Mouse (Mus musculus) left cerebral cortex, postnatal 4 days (tissue): ENCODE measurements around the gene Zmym3. TPM values are rescaled to one million over a fixed set of nuclear protein-coding genes. Genes with fewer than 3 reads are reported as not detected.
A peak's percentile ranks its signal among the peaks of the same experiment; 100 is the strongest.

ENCODE experiments used
- DNase-seq: peaks from one replicate; pipeline ENCODE4 v3.0.0-alpha.2; 2022
- intact Hi-C: fragments of 180-260 bp; cut with DNase I; formaldehyde crosslinking; loops from one replicate; pipeline ENCODE4 v1.15.1; 2025
- total RNA-seq, 2 experiments: library from RNA; stranded (reverse); gene quantifications; 2 replicates each; pipeline ENCODE4 v1.2.3; 2021

Gene Zmym3
- total RNA-seq, result 100 to 1,000 TPM; 195 to 217 TPM

DNA sequence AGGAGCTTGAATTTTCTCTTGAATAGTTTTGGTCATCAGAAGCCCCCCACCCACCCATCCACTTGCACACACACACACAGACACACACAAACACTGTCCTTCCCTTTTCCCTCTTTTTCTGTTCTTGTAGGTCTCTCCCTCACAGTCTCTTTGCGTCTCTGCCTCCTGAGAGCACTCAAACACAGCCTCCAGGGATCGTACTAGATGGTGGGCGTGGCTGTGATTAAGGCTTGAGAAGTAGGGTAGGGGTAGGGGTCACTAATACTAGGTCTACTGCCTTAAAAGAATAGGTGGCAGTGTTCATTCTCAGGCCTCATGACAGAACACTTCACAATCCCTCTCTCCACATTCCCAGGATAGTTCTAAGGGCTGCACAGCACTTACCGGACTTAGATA lies at the start of gene Zmym3:
Gene Zmym3, minus strand, starts transcription at position 150 of the 396 bp plus-strand sequence.
- DNase-seq, result no peak
- intact Hi-C loops, result no loop called here

GRCm38 (mm10) chrX:101451591-101451990 lies 30.9 kb upstream of the Zmym3 start:
- DNase-seq, result no peak
- intact Hi-C loops, result no loop called here

GRCm38 (mm10) chrX:101451147-101451546 lies 30.5 kb upstream of the Zmym3 start:
- intact Hi-C loops, result no loop called here
- DNase-seq, result no peak

DNA sequence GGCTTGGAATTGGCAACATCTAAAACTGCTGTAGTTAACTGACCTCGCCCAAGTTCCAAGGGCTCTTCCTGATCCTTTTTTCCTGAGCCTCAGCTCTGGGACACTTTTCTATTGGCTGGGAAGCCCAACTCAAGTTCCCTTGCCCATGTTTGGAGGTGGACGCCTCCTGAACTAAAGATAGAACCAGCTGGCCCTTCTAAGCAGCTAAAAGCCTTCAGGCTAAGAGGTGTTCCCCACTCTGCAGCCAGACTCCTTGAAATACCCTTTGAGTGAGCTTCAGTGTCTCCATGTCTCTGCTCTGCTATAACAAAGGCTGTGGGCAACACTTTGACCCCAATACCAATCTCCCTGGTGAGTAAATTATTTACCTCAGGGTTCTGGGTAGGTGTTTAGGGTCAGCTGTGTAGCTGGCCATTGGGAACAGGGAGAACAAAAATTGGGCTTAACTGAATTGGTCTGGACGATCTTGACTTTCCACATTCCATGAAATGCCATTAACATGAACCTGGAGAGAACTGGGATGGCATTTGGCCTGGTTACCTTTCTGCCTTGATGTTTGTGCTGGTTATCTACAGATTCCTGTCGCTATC lies 28.3 kb upstream of the Zmym3 start, which contains the start of gene Itgb1bp2:
Gene Itgb1bp2, plus strand, starts transcription at position 203 of the 590 bp plus-strand sequence.
- intact Hi-C loops, result loop anchor here (10.0 kb wide), 1 partner anchor 106 kb away; no protein-coding TSS in a partner anchor
- DNase-seq, result no peak

- intact Hi-C loops, result no loop called here
- DNase-seq, result peak; percentile 6
Measured at GRCm38 (mm10) chrX:101429976-101430375, 9.3 kb upstream of the Zmym3 start.

DNA sequence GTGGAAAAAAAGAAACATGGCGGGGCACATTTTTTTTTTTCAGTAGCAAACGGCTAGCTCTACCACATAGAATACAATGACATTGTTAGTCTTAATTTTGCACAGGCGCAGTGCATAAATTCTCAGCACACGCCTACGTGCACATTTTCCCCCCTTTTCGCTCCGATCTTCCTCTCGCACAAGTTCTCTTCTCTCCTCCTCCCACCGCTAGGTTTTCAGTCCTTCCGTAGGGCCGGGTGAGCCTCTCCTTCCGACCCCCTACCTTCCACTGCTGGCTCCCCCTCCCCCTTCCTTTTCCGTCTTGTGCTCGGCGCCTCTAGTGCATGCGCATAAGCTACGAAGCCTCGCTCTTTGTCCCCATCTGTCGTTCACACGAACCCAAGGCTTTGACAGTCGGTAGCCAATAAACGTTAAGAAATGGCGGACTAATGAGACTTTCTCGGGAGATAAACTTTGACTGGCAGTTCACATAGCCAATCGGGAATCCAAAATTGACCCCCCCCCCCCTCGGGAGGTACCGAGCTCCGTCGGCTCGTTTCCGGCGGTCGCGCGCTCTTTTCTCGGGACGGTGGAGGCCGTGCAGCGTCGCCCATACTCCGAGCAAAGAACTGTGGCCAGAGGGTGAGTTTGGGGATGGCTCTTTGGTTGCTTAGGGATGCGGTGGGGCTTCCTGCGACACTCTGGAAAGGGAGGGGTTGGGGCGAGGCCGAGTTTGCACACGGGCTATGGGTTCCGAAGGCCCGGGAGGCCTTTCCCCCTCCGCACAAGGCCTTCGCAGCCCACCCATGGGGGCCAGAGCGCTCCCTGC lies 8.7 kb upstream of the Zmym3 start, which contains the start of gene Nono:
Gene Nono, plus strand, starts transcription at position 177 of the 808 bp plus-strand sequence.
- intact Hi-C loops, result no loop called here
- peak; percentile 90 for DNase-seq

DNA sequence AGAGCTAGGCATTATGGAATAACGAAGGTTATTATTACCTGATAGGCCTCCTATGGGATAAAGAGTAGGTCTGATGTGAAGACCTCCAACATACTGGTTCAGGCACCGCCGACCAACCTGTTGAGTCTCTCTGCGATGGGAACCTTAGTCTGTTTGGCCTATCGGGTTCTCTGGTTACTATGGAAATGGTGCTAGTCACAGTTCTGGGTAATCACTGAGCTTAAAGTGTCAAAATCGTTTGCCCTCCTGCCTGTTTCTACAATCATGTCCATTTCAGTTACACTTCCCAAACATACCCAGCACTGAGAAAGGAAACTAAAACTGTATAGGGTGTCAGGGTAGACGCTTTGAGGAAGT lies 8.1 kb upstream of the Zmym3 start:
- DNase-seq, result no peak
- intact Hi-C loops, result no loop called here

GRCm38 (mm10) chrX:101427774-101428173 lies 7.1 kb upstream of the Zmym3 start:
- intact Hi-C loops, result no loop called here

GRCm38 (mm10) chrX:101423462-101423861 lies 2.8 kb upstream of the Zmym3 start:
- intact Hi-C loops, result no loop called here

More at GRCm38 (mm10) chrX:101427774-101428173, 7.1 kb upstream of the Zmym3 start:
- no peak for DNase-seq

GRCm38 (mm10) chrX:101419725-101420699 lies 637 bp downstream of the Zmym3 start:
- intact Hi-C loops, result no loop called here
- DNase-seq, result peak; percentile 90

More at GRCm38 (mm10) chrX:101423462-101423861, 2.8 kb upstream of the Zmym3 start:
- DNase-seq, result no peak

DNA sequence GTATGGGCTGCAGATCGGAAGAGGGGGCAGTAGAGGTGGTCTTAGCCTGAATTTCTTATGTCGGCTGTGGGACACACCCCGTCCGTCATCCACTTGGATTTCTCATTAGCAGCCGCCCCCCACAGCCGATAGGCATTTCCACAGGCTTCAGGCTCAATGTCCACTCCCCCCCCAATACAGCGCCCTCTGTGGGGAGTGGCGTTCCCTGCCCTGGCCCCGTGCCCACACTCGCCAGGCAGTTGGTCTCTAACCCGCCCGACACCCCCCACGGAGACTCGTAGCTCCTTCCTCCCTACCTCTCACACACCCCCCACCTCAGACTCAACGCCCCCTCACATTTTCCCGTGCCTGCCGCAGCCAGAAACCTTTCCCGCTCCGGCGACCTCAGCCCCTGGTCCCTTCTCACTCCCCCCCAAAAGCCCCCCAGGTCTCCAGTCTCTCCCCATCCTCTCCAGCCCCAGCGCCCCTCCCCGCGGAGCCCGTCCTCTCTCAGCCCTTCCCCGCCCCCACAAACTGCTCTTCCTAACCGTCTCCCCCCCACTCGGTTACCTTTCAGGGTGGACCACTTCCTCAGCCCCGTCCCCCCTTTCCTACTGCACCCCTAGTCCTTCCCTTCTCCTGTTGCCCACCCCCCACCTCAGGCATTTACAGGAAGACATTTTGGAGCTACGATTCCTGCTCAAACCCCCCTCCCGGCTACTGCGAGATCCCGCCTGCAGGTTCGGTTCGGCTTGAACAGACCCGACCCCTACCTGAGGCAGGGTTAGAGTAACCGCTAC lies 1.5 kb downstream of the Zmym3 start:
- intact Hi-C loops, result no loop called here
- peak; percentile 74 for DNase-seq

GRCm38 (mm10) chrX:101396459-101396858 lies 24.2 kb downstream of the Zmym3 start:
- DNase-seq, result no peak
- intact Hi-C loops, result no loop called here

DNA sequence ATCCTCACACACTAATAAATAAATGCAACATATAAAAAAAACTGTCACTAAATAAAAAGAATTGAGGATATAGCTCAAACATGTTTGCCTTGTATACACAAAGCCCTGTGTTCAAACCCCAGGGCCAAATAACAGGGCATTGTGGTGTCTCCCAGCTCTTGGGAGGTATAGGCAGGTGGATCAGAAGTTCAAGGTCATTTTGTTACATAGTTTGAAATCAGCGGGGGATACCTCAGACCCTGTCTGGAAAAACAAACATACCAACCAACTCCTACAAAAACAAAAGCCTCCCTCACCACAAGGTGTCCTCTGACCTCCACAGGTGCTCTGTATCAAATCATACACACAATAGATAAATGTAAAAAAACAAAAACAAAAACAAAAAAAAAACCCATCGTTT lies 26.3 kb downstream of the Zmym3 start:
- intact Hi-C loops, result no loop called here
- no peak for DNase-seq

DNA sequence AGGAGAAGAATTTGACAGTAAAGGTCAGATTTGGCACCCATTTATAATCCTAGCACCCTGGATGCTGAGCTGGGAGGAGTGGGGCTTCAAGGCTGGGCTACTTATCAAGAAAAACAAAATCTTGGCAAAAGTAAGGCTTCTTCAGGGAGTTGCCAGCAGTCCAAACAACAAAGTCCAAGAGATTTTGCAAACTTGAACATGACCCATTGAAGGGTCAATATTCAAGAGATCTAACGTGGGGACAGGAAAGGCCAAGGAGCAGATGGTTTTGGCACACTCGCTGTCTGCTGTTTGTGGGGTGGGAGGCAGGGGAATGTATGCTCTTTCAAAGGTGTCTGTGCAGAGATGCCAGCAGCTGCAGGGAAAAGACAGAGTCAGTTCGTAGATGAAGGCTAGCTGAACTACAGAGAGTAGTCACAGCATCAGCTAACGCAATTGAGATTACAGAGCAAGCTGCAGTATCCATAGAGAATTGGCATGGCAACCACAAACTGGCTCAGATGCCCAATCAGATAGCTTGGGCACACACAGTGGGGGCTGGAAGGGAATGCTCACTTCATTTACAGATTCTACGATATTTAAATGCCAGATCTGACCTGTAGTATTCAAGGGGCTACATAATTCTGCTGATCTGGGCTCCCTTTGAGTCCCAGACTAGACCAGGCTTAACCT lies 31.6 kb downstream of the Zmym3 start:
- no peak for DNase-seq
- intact Hi-C loops, result no loop called here

DNA sequence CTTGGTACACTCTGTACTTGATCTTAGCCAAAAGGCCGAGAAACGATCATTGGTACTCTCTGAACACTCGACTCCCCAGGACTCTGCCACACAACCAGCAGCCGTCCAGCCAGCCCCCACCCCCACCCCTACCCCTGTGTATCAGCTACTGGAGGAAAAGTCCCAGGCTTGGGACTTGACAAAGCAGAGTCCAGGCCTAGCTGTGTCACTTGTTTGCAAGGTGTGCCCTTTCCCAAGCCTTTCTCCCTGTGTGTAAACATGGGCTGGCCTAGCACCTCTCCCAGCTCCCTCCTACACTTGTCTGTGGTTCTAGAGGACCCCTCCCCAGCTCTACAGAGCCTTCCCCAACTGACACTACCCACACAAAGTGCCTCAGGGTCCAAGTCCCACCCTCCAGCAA lies 34.4 kb downstream of the Zmym3 start:
- intact Hi-C loops, result no loop called here
- no peak for DNase-seq

- DNase-seq, result peak; percentile 12
- intact Hi-C loops, result no loop called here
Measured at GRCm38 (mm10) chrX:101384439-101385137, 36.1 kb downstream of the Zmym3 start.

DNA sequence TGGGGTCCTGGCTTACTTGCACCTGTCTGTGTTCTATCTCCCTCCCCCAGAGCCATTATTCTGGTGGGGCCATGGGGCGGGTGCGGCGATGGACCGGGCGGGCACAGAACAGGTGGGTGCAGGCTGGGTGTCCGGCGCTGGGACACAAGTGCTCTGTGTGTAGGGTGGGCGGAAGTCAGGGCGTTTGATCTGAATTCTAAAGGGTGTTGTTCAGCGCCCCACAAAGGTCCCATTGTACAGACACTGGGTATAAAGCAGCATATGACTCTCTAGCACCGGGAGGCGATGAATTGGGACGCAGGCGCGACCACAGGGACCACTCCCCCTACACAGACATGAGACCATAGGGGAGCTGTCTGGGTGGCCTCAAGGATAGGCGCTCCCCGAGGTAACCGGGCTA lies 37.2 kb downstream of the Zmym3 start:
- intact Hi-C loops, result no loop called here
- no peak for DNase-seq

DNA sequence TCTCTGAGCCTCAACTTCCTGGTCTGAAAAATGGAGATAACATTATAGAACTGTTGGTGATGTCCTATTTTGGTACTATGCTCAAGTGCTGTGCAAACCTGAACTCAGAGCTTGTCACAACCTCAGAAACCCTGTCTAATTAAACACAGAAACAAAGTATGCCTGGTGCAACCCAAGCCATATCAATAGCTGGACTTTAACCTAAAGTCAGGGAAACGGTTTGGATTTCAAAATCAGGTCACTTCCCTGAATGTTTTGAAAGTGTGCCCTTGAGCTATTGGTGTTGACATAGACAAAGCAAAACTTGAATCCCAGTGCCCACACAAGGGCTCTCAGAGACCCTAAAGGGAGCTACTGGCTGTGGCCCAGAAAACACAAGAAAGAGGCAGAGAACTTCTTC lies 40.9 kb downstream of the Zmym3 start:
- intact Hi-C loops, result no loop called here
- DNase-seq, result no peak

DNA sequence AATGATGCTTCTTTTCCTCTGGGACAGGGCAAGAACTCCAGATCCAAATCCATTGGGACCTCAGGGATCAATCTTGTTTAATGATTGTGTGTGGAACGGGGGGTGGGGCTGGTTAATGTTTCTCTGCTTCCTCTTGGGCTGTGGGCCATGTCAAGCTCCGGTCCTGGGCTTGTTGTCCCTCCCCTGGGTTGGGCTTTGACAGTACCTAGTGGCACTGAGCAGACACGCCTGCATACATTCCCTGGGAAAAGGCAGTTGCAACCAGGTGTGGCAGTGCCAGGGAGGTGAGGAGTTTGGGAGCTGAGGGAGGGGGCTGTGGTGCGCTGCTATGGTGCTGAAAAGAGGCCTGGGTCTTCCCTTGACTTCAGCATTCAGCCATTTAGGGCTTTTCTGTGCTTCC lies 43.6 kb downstream of the Zmym3 start:
- intact Hi-C loops, result no loop called here
- DNase-seq, result no peak
